Mouse (Mus musculus): Measurements from ENCODE around the gene Itih5. TPM values are rescaled to one million over a fixed set of nuclear protein-coding genes. Genes with fewer than 3 reads are reported as not detected.

The Itih5 gene
- 12.0 and 14.4 TPM in 2 replicates for polyA plus RNA-seq (2012; rRNA removed)

- DNase-seq (ENCODE audit: extremely low spot score in 1 of 2, low spot score in 1 of 2), result no peak
Observed at GRCm38 (mm10) chr2:10153201-10154075, at the start of gene Itih5. Itih5 (plus strand) TSS chr2:10153571.

- DNase-seq (ENCODE audit: extremely low spot score in 1 of 2, low spot score in 1 of 2), result no peak
Observed at GRCm38 (mm10) chr2:10108535-10109189, 44.7 kb upstream of the Itih5 start.

- no peak for DNase-seq (ENCODE audit: extremely low spot score in 1 of 2, low spot score in 1 of 2)
Observed at GRCm38 (mm10) chr2:10118751-10119150, 34.6 kb upstream of the Itih5 start.

GRCm38 (mm10) chr2:10119276-10119675 lies 34.1 kb upstream of the Itih5 start:
- no peak for DNase-seq (ENCODE audit: extremely low spot score in 1 of 2, low spot score in 1 of 2)

- no peak for DNase-seq (ENCODE audit: extremely low spot score in 1 of 2, low spot score in 1 of 2)
Observed at GRCm38 (mm10) chr2:10121826-10122225, 31.5 kb upstream of the Itih5 start.

GRCm38 (mm10) chr2:10126122-10126521 lies 27.2 kb upstream of the Itih5 start:
- DNase-seq (ENCODE audit: extremely low spot score in 1 of 2, low spot score in 1 of 2), result no peak

DNA sequence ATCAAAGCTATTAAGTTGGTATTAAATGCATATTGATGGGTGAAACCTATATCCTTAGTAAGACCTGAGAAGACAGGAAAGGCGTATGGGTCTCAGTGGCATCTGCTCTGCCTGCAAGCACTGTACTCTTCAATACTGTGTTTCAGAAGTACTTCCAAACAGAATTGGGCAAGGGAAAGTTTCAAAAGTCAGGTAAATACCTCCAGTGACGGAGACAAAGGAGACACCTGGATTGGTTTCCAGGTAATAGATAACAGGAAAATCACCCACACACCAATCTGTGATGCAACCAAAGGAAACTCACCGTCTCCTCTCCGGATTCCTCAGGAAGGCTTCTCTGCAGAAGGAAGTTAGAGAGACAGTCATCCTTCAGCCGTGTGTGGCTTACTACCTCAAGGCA lies 25.9 kb upstream of the Itih5 start:
- DNase-seq (ENCODE audit: extremely low spot score in 1 of 2, low spot score in 1 of 2), result no peak

- no peak for DNase-seq (ENCODE audit: extremely low spot score in 1 of 2, low spot score in 1 of 2)
Observed at GRCm38 (mm10) chr2:10128571-10128970, 24.8 kb upstream of the Itih5 start.

- peak in 1 of 2 experiments; percentile 47 for DNase-seq (ENCODE audit: extremely low spot score in 1 of 2, low spot score in 1 of 2)
Observed at GRCm38 (mm10) chr2:10130341-10130990, 22.9 kb upstream of the Itih5 start.

GRCm38 (mm10) chr2:10131296-10131695 lies 22.1 kb upstream of the Itih5 start, which contains the start of gene Itih2:
Itih2 (minus strand) TSS chr2:10131396.
- no peak for DNase-seq (ENCODE audit: extremely low spot score in 1 of 2, low spot score in 1 of 2)

GRCm38 (mm10) chr2:10132128-10132527 lies 21.2 kb upstream of the Itih5 start:
- DNase-seq (ENCODE audit: extremely low spot score in 1 of 2, low spot score in 1 of 2), result no peak

DNA sequence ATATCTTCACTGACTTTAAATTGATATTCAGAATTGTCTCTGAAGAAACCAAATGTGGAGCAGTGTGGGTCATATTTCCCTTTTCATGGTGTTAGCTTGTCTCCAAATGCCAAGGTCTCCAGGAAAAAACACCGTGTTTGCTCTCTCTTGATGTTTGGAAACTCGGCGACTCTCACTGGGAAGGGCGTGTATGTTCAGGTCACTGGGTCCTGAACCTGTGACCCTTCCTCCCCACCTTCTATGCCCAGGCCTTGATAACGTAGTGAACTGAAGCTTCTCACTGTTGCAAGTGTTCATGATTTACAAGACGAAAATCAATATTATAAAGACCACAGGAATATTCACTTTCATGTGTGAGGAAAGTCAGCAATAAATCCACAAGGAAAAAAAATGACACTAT lies 19.4 kb upstream of the Itih5 start:
- DNase-seq (ENCODE audit: extremely low spot score in 1 of 2, low spot score in 1 of 2), result no peak

- DNase-seq (ENCODE audit: extremely low spot score in 1 of 2, low spot score in 1 of 2), result no peak
Observed at GRCm38 (mm10) chr2:10137320-10137719, 16.1 kb upstream of the Itih5 start.

GRCm38 (mm10) chr2:10140456-10140855 lies 12.9 kb upstream of the Itih5 start:
- DNase-seq (ENCODE audit: extremely low spot score in 1 of 2, low spot score in 1 of 2), result no peak

GRCm38 (mm10) chr2:10142472-10143454 lies 10.6 kb upstream of the Itih5 start:
- peak; percentile 50 to 77 for DNase-seq (ENCODE audit: extremely low spot score in 1 of 2, low spot score in 1 of 2)

DNA sequence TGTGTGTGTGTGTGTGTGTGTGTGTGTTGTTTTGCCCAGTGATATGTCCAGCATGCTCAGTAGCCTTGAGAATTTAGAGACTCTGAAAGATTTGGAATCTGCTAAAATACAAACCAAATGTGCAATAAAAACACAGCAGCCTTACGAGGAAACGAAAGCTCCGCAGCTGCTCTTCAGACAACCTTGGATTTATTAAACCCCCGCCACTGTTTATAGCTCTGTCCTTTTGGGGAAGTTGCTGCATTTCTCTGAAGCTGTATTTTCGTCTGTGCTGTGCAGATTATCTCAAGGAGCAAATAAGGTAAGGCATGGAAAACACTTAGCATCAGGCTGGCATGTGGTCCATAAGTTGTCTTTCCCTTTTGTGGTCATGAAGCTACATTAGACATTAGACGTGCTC lies 7.9 kb upstream of the Itih5 start:
- DNase-seq (ENCODE audit: extremely low spot score in 1 of 2, low spot score in 1 of 2), result no peak

- DNase-seq (ENCODE audit: extremely low spot score in 1 of 2, low spot score in 1 of 2), result peak; percentile 26 to 40
Observed at GRCm38 (mm10) chr2:10147176-10147575, 6.2 kb upstream of the Itih5 start.

- no peak for DNase-seq (ENCODE audit: extremely low spot score in 1 of 2, low spot score in 1 of 2)
Observed at GRCm38 (mm10) chr2:10152590-10152989, 781 bp upstream of the Itih5 start.

- DNase-seq (ENCODE audit: extremely low spot score in 1 of 2, low spot score in 1 of 2), result no peak
Observed at GRCm38 (mm10) chr2:10157184-10157583, 3.8 kb downstream of the Itih5 start.

GRCm38 (mm10) chr2:10162011-10162410 lies 8.6 kb downstream of the Itih5 start:
- DNase-seq (ENCODE audit: extremely low spot score in 1 of 2, low spot score in 1 of 2), result no peak

Data from frontal cortex, adult 2 months (tissue).